Mouse (Mus musculus): ENCODE data around the gene Tdp1. TPM values are rescaled to one million over a fixed set of nuclear protein-coding genes. Genes with fewer than 3 reads are reported as not detected.

Tdp1 gene
- total RNA-seq, 2 experiments from 2014 or later: 29.0 to 30.4 TPM

DNA sequence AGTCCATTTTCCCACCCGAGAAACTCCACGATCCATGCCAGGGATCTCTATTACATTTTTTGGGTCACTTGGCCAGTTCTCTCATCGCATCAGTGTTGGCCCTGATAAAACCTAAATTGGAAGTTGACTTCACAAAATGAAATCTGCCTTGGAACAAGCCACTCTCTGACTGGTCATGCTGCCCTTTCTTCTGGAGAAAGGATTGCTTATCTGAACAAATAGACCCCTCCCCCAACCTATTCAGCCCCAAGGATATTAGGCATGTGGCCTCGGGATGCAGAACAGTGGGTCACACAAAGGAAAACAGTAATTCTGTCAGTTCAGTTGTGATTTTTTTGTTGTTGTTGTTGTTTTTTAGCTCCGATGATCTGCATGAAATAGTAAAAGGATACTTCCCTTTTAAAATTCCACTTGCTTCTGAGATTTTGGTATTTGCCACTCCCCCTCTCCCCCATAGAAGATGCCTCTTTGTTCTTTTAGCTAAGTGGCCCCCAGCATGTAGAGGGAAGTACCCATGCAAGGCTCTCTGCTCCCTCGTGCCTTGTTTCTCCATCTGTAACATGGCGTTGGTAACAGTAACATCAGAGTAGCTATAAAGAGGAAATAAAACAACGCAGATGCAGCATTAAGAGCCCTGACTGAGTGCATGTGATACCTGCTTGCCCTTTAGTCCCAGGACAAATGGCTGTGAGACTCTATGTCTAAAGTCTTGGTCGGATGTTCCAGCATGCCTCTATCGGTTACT lies 109.0 kb downstream of the Tdp1 start:
- no peak for DNase-seq (ENCODE audit: low spot score in 2 of 2)

DNA sequence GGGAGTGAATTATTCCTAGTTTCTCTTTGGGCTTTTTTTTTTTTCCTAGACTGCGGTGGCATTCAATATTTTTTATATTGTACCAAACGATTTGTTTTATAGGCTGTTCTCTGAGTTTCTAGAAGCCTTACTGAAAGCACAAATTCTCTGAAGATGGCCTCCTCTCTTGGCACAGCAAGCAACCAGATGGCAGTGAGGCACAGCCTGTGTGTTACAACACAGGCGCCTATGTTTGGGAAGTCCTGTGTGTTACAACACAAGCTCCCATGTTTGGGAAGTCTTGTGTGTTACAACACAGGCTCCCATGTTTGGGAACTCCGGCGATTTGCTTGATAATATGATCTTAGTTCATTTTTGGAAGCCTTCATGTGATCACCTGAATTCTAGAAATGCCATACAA lies 111.6 kb downstream of the Tdp1 start:
- DNase-seq (ENCODE audit: low spot score in 2 of 2): peak in 1 of 2 experiments; percentile 33

- no peak for DNase-seq (ENCODE audit: low spot score in 2 of 2)
Observed at GRCm38 (mm10) chr12:99999726-100000125, 115.4 kb downstream of the Tdp1 start.

GRCm38 (mm10) chr12:100000381-100000780 lies 116.1 kb downstream of the Tdp1 start:
- DNase-seq (ENCODE audit: low spot score in 2 of 2): no peak

- DNase-seq (ENCODE audit: low spot score in 2 of 2): no peak
Observed at GRCm38 (mm10) chr12:100001246-100001645, 116.9 kb downstream of the Tdp1 start.

DNA sequence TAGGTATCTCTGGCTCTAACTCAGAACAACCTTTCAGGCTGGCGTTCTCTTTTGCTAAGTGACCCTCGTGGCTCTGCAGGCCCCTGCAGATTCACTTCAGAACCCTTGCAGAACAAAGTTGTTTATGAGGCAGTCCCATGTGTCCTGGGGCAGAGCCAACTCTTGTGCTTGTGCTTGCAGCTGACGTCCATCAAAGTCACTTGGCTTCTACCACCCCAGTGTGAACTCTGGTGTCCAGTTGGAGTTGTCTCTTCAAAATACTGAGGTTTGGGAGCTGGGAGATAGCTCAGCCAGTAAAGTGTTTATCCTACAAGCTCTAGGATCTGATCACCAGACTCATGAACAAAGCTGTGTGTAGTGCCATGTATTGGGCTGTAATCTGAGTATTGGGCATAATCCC lies 117.6 kb downstream of the Tdp1 start:
- no peak for DNase-seq (ENCODE audit: low spot score in 2 of 2)

- DNase-seq (ENCODE audit: low spot score in 2 of 2): peak in 1 of 2 experiments; percentile 50
Observed at GRCm38 (mm10) chr12:100002914-100003587, 118.7 kb downstream of the Tdp1 start.

Small RNA genes lying within 50 kb of the gene (microRNA-seq; reads per million reads assigned to microRNA genes)
- 0 reads per million in 2 experiments for gene Gm23291

Other genes starting within 250 kb of the Tdp1 start
- 1 to 10 TPM in 1 of 2 experiments, under 1 TPM in 1; 0.67 to 1.5 TPM for gene Efcab11, start 78 bp upstream of the Tdp1 start, total RNA-seq (2021)
- gene Kcnk13, start 80.0 kb downstream of the Tdp1 start, total RNA-seq (2021): 1 to 10 TPM; 3.0 to 3.5 TPM
- 100 to 1,000 TPM; 193 to 200 TPM for gene Psmc1, start 225.6 kb downstream of the Tdp1 start, total RNA-seq (2021)

Data from layer of hippocampus, postnatal 14 days (tissue).